Mouse (Mus musculus): ENCODE results near the gene Micu1.

DNA sequence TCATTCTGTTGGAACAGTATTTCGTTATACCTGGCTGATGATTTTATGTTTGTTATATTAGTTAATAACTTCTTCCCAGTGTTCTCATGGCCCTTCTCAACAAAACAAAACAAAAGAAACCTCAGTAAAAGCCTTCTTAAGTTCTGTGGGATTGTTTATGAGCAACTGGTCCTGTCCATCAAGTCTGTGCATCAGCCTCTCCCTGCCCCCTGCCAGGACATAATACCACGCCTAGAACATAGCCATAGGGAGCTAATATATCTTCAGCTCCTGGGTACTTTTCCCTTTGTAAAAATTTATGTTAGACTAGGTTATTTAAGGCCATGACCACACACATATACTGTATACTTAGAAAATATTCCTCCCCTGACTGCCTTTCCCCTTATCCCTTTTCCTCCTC is 37.5 kb upstream of the Micu1 start:
- no peak for TF ChIP-seq CTCF (IDR thresholded peaks at IDR 0.05; ENCODE audit: insufficient read depth, low read depth, low read length)
- TF ChIP-seq POLR2A (IDR thresholded peaks at IDR 0.05; ENCODE audit: insufficient read depth, low read depth, low read length): no peak

All from olfactory bulb, adult 2 months (tissue).